Mouse (Mus musculus): Measurements from ENCODE around the gene Mdga2.

The Mdga2 gene

GRCm38 (mm10) chr12:66702781-66703180 is 519.6 kb downstream of the Mdga2 start:
- DNase-seq (ENCODE audit: low spot score in 2 of 2) = no peak

DNA sequence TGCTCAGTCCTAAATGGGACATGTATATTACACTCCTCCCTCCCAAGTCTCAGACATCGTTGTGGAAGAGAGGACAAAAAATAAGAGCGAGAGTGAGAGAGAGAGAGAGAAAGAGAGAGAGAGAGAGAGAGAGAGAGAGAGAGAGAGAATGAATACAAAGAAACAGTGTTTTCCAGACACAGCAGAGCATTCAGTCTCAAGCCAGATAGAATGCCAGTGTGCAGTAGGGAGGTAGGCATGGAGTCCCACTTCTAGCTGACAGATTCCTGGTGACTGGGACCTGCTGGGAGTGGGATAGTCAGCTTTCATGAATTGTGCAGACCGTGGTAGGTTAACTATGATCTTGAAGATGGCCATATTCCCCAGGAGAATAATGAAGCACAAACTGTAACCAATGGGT is 542.8 kb downstream of the Mdga2 start:
- no peak for DNase-seq (ENCODE audit: low spot score in 2 of 2)

GRCm38 (mm10) chr12:66648605-66649552 is 573.5 kb downstream of the Mdga2 start:
- DNase-seq (ENCODE audit: low spot score in 2 of 2) = no peak

- peak in 1 of 2 experiments; percentile 10 for DNase-seq (ENCODE audit: low spot score in 2 of 2)
Observed at GRCm38 (mm10) chr12:66640408-66640807, 581.9 kb downstream of the Mdga2 start.

DNA sequence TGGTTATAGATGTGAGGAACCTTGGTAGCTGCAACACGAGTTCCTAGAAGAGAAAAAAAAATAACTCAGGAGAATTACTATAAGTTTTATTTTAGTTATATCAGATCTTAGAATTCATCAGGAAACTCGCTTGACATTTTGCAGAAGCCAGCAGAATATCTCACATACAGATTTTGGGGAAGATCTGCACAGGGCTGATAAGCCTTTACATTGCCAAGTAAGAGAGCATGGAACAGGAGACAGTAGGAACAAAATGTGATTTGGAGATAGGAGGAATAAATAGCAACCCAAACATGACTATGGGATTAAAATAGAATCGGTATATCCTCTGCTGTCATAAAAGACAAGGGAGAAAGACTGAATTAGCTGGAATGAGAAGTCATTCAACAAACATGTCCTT is 602.4 kb downstream of the Mdga2 start:
- no peak for DNase-seq (ENCODE audit: low spot score in 2 of 2)

- DNase-seq (ENCODE audit: low spot score in 2 of 2) = no peak
Observed at GRCm38 (mm10) chr12:66591617-66592230, 630.6 kb downstream of the Mdga2 start.

GRCm38 (mm10) chr12:66565396-66565795 is 657.0 kb downstream of the Mdga2 start:
- DNase-seq (ENCODE audit: low spot score in 2 of 2) = no peak

DNA sequence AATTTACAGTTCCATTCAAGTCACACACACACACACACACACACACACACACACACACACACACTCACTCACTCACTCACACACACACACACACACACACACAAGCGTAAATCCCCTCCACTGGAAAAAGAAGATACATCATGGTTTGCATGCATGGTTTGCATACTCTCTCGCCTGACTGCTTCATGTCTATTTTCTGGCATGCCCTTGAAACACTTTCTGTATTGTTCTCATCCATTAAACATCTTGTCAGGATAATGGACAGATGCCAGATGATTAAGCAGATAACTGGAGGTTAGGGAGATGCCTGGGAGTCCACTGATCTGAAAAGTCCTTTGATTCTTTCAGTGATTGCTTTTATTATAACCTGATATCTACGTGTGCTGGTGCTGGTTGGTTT is 665.5 kb downstream of the Mdga2 start:
- DNase-seq (ENCODE audit: low spot score in 2 of 2) = no peak

- no peak for DNase-seq (ENCODE audit: low spot score in 2 of 2)
Observed at GRCm38 (mm10) chr12:66556178-66556820, 666.0 kb downstream of the Mdga2 start.

GRCm38 (mm10) chr12:66524973-66525372 is 697.4 kb downstream of the Mdga2 start:
- DNase-seq (ENCODE audit: low spot score in 2 of 2) = no peak

GRCm38 (mm10) chr12:66499258-66499657 is 723.1 kb downstream of the Mdga2 start:
- DNase-seq (ENCODE audit: low spot score in 2 of 2) = no peak

DNA sequence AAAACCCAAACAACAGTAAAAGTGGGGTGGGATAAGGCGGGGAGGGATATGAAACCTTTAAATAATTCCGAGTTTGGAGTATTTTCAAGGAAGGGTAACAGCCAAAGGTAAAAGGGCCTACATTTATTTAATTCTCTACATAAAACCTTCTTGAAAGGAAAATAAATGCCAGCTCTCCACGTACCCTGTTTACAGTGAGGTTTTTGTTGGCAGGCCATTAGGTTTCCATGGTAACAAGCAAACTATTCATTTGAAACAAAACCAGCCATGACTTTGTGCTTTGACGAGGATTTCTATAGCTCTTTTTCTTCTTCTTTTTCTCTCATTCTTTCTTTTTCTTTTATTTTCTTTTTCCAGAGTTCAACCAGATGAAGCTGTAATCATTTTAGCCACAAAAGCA is 751.5 kb downstream of the Mdga2 start:
- DNase-seq (ENCODE audit: low spot score in 2 of 2) = no peak

- no peak for DNase-seq (ENCODE audit: low spot score in 2 of 2)
Observed at GRCm38 (mm10) chr12:66470243-66470863, 752.0 kb downstream of the Mdga2 start.

GRCm38 (mm10) chr12:66465516-66465915 is 756.8 kb downstream of the Mdga2 start:
- no peak for DNase-seq (ENCODE audit: low spot score in 2 of 2)

GRCm38 (mm10) chr12:66443340-66443739 is 779.0 kb downstream of the Mdga2 start:
- DNase-seq (ENCODE audit: low spot score in 2 of 2) = no peak
